Mouse (Mus musculus) layer of hippocampus, adult 8-10 months (tissue): ENCODE results near the gene Pwp1. TPM values are rescaled to one million over a fixed set of nuclear protein-coding genes. Genes with fewer than 3 reads are reported as not detected.

ENCODE experiments used
- total RNA-seq, 4 experiments: library from RNA; stranded (reverse); gene quantifications; 2 replicates each; pipeline ENCODE4 v1.2.4; 2022

Pwp1 gene
- total RNA-seq, 4 experiments from 2014 or later = 18.2 to 19.5 (median 18.6) TPM

Other genes with a start within 250 kb of the Pwp1 start
- gene Prdm4, start 87.6 kb downstream of the Pwp1 start, total RNA-seq = 10 to 100 TPM; 25.5 to 31.2 (median 28.9) TPM
- under 1 TPM; 0.25 to 0.69 (median 0.50) TPM for gene Ascl4, start 98.2 kb downstream of the Pwp1 start, total RNA-seq
- 100 to 1,000 TPM; 110 to 128 (median 119) TPM for gene Rtcb, start 128.3 kb downstream of the Pwp1 start, total RNA-seq
- gene Bpifc, start 182.4 kb downstream of the Pwp1 start, total RNA-seq = under 1 TPM in 1 of 4 experiments, not detected in 3; 0.16 TPM
- gene Fbxo7, start 192.5 kb downstream of the Pwp1 start, total RNA-seq = 10 to 100 TPM; 26.1 to 31.1 (median 27.1) TPM